Mouse (Mus musculus) T-cell, adult 66 days (primary cell): ENCODE data around the gene Sept4. TPM values are rescaled to one million over a fixed set of nuclear protein-coding genes. Genes with fewer than 3 reads are reported as not detected.

ENCODE experiments used
- total RNA-seq, 2 experiments: library from RNA; stranded (reverse); gene quantifications; 3 replicates in 1 of 2; 4 replicates in 1 of 2; pipeline ENCODE4 v1.2.4; 2023

The Sept4 gene
- total RNA-seq = 1 to 10 TPM; 1.5 to 4.0 TPM

GRCm38 (mm10) chr11:87568255-87568953 lies at the start of gene Sept4:
TSS of gene Sept4 (plus strand) at chr11:87568903.

GRCm38 (mm10) chr11:87566501-87566900 lies 2.2 kb upstream of the Sept4 start, which contains the start of gene Gm11492:
TSS of gene Gm11492 (plus strand) at chr11:87566653.

GRCm38 (mm10) chr11:87591526-87592353 lies 23.0 kb downstream of the Sept4 start, which contains the start of gene Mtmr4:
TSS of gene Mtmr4 (plus strand) at chr11:87592162.

GRCm38 (mm10) chr11:87616790-87617474 lies 48.2 kb downstream of the Sept4 start, which contains the start of gene Hsf5:
TSS of gene Hsf5 (plus strand) at chr11:87617164.

Other genes with a start within 250 kb of the Sept4 start
- under 1 TPM; 0.77 to 0.90 TPM for gene Ppm1e, start 209.9 kb upstream of the Sept4 start, total RNA-seq
- gene Rad51c, start 163.9 kb upstream of the Sept4 start, total RNA-seq = 1 to 10 TPM; 2.6 to 2.9 TPM
- gene Tex14, start 163.8 kb upstream of the Sept4 start, total RNA-seq = 1 to 10 TPM; 2.0 to 2.5 TPM
- gene Gm11492, start 2.2 kb upstream of the Sept4 start, total RNA-seq = not detected
- gene Mtmr4, start 23.3 kb downstream of the Sept4 start, total RNA-seq = 10 to 100 TPM; 24.7 to 26.3 TPM
- gene Hsf5, start 48.3 kb downstream of the Sept4 start, total RNA-seq = under 1 TPM in 1 of 2 experiments, not detected in 1; 0.12 TPM
- gene Rnf43, start 93.8 kb downstream of the Sept4 start, total RNA-seq = 1 to 10 TPM; 6.7 TPM
- gene Supt4a, start 168.6 kb downstream of the Sept4 start, total RNA-seq = 100 to 1,000 TPM; 157 to 160 TPM
- gene Tspoap1, start 191.6 kb downstream of the Sept4 start, total RNA-seq = 1 to 10 TPM; 4.4 to 7.1 TPM
- 1 to 10 TPM in 1 of 2 experiments, under 1 TPM in 1; 0.24 to 1.1 TPM for gene Mpo, start 224.7 kb downstream of the Sept4 start, total RNA-seq